Mouse (Mus musculus): ENCODE results near the gene Unc45b.
A peak's percentile ranks its signal among the peaks of the same experiment; 100 is the strongest.
"Not testable (repeated sequence)": the region's sequence is repeated elsewhere in the genome, so short reads cannot be mapped to it uniquely, and the experiment has no call there.

Gene Unc45b

DNA sequence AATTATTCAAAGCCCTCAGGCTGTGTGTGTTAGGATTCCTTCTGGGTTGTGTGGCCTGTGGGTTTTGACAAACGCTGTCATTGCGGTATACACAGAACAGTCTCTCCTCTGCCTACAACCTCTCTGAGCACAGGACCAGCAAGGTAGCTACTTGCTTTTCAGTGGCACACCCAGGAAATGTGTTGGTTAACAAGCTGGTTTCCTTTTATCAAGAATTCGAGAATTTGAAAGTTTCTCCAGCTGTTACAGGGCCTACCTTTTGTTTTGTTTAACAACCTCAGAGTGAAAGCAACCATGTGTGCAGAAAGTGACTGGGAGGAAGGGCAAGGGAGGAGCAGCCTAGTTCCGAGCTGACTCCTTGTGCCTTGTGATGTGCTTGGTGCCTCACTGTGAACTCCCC is 37.1 kb downstream of the Unc45b start:
- no peak for DNase-seq (ENCODE audit: low read depth)

DNA sequence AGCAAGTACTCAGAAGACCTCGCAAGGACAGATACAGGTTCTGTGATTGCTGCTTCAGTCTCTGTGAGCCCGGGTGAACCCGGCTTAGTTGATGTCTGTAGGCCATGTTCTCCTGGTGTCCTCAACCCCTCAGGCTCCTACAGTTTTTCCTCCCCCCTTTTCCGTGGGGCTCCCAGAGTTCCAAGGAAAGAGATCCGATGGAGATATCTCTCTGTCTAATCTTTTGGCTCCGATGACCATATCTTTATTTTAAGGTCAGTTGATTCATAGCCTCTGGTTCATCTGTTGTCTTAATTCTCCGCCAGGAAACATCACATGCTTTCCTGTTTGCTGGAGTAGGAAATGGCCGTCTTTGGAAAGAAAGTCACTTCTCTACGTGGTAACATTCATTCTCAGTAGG is 38.7 kb downstream of the Unc45b start:
- no peak for DNase-seq (ENCODE audit: low read depth)

DNA sequence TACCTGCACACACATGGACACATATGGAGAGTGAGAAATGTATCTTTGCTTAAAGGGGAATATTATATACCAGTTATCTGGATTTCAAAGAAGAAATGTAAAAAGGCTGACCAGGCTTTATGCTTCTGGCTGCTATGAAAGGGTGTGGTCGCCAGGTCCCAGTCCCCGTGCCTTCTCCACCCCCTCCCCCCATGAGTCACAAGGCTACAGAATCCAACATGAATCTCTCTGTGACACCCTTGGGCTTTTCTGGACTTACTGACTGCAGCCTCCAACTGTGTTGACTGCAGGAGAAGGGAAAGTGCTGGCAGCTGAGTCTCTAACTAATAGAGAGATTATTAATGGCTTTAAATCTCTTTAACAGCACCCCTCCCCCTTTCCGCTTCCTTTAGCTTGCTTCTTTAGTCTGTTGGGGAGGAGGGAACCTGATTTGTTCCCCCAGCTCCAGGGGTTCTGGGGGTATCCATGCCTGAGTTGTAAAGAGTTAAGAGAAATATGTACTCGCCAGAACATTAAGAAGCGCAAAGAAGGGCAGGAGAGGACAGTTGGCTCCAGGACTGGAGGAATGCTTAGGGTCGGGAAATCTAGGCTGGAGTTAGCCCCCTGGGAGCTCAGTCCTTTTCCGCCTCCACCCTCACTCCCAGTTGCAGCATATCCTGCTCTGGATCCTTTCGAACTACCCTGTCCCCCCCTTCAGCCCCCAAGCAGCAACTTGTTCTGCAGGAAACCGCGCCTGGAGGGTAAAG is 40.6 kb downstream of the Unc45b start, which contains the start of gene Slfn5:
Gene Slfn5, plus strand, starts transcription at position 614 of the 746 bp plus-strand sequence.
- DNase-seq (ENCODE audit: low read depth), result no peak

DNA sequence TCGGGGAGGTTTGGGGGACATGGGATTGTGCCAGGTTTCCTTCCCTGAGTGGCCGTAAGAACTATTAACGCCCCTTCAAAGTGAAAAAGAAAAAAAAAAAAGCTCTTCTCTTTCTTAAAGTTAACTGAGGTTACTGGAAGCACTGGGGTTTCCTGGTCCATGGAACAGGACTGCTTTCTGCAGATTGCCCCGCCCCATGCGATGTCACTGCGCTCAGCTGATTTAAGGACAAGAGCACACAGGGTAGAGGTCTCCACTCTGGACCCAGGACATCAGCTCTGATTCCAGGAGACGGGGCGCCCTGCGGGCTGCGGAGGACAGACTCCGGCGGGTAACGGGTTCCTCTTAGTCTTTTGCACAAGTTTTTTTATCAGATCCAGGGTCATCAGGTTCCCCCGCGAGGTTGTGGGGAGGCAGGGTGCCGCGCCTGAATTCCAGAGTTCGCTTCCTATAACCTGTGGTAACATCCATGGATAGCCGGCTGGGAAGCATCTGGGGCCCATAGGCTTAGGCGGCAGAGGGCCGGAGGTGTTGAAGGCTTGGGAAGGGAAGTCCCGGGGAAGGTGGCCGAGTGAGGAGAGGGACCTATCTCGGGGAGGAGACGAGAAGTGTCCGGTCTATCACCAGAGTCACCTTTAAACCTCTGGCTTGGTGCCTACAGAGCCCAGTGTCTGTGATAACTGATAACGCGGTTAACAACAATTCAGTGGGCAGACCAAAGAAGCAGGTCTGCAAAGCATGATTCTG is 41.7 kb downstream of the Unc45b start:
- DNase-seq (ENCODE audit: low read depth), result peak; percentile 71

DNA sequence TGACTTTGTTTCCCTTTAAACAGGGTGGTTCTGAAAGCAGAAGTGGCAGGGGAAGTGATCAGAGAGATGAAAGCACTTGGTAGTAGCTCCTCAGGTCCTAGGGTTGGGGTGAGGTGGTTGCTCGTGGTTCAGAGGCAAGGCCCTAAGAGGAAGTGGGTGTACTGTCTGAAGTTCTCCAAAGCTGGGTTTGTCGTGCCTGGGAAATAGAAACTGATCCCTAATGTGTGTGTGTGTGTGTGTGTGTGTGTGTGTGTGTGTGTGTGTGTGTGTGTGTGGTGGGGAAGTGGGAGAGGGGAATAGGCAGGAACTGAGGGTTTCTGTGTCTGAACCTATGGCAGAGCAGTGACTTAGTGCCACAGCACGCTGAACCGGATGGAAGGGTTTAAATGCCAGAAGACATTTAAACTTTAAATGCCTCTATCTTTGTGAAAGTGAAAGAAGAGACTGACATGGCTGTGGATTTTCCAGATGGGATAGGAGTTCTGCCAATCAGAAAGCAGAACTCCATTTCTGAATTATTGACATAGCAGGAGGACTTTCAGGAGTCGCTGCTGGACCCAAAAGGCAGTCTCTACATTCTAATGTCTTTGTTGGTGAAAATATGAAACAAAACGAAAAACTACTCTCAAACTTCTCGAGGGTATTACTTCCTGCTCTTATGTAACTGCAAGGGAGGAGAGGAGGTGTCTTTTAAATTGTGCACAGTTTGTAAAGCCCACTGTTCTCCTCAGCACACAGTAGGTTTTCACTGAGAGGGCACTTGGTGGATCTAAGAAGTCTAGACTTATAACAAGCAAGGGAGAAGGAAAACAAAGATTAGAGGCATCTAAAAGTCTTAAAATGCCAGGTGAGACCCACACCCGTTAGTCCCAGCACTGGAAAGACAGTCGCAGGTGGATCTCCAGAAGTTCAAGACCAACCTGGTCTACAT is 42.5 kb downstream of the Unc45b start:
- DNase-seq (ENCODE audit: low read depth), result peak; percentile 90

DNA sequence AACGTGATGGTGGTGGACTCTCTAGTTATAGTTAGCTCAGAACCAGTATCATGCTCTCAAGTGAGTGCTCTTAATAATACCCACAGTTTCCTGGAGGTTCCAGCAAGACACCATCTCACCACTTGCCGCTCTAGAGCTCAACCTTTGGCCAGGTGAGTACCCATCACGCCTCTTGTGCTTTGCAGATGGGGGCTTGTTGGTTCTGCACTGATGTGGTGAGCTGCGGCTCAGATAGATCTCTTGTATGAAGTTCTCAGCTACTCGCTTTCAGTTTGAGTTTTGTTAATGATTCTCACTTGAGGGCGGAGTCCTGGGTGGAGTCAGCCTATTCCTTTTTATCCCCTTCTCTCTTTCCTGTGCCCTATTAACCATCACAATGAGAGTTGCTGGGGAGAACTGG is 44.3 kb downstream of the Unc45b start:
- DNase-seq (ENCODE audit: low read depth), result no peak

DNA sequence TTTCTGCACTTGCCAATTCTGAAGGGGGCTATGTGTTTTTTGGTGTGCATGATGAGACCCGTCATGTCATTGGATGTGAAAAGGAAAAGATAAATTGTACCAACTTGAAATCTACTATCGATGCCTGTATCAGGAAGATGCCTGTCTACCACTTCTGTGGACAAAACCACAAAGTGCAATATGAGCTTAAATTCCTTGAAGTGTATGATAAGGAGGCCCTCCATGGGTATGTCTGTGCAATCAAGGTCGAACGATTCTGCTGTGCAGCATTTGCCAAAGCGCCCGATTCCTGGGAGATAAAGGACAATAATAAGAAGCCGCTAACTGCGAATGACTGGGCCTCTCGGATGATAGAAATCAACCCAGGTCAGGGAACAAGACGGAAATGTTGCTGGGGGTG is 46.6 kb downstream of the Unc45b start:
- DNase-seq (ENCODE audit: low read depth), result peak; percentile 45

DNA sequence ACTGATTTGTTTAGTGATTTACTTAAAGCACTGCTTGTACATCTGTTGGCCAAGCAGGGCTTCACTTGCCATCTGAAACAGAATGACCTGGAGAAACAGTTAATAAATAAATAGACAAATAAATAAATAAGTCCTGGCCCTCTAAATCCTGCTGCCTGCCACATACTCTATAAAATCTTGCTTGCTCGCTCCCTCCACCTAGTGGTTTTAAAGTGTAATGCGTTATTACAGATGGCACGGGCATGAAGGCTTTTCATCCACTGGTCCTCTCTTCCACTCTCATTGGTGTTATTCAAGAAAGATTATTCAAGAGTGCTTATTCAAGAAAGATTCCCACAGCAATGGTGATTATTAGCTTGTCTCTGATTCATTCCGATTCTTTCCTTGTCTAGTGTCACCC is 49.3 kb downstream of the Unc45b start:
- peak; percentile 70 for DNase-seq (ENCODE audit: low read depth)

DNA sequence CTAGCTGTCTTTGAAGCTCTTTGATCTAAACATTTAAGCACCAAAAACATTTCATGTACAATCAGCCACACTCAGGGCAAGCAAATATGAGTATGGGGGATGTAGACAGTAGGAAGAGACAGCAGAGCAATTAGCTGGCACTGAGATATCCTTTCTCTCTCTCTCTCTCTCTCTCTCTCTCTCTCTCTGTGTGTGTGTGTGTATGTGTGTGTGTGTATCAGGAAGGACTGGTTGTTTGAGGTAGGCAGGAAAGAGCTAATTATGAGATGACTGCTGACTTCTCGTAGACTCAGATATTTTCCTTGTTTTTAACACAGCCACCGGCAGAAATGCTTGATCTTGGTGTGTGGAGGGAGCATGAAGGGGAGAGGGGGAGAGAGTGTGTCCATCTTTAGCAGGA is 51.4 kb downstream of the Unc45b start:
- no peak for DNase-seq (ENCODE audit: low read depth)

DNA sequence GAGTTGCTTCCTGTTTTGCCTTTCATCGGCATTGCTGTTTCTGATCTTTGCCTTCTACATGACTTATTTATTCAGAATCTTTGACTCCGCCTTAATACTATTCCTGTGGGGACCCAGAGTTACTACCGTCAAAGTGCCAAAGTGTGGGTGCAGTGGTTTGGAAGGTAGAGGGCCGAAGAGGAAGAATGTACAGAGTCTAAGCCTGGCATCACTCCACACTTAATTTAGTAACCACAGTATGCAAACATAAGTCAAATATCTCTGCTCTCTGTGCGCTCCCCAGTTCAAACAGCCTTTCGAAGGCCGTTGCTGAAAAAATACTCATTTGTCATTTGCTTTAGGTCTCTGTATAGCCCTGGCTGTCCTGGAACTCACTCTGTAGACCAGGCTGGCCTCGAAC is 51.9 kb downstream of the Unc45b start:
- DNase-seq (ENCODE audit: low read depth), result no peak

DNA sequence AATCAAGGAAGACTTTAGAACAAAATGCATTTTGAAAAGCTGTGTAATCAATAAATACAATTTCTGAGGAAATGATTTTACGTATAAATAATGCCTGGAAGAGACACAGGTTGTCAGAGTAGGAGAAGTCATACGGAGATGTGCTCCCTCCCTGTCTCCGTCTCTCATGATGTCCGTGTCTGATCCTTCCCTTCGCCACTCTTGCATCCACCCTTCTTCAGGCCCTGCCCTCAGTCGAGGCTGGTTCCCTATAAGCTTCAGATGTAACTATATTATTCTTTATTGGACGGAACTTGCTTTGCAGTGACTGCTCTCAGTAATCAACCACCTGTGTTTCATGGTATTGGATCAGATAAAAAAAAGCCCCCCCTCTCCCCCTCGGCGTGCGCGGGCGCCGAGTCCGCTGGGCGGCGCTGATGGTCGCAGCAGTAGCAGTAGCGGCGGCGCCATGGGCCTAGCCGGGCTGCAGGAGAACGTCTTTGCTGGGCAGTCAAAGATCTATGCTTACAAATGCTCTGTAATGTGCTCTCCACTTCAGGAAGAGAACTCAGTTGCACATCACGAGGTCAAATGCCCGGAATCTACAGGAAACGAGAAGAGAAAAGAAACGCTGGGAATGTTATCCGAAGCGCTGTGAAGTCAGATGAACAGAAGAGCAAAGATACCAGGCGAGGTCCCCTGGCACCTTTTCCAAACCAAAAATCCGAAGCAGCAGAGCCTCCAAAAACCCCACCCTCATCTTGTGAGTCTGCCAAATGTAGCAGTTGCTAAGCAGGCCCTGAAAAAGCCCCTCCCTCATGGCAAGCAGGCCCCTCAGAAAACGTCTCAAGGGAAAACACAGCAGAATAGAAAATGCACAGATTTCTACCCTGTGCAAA is 60.6 kb downstream of the Unc45b start:
- no peak for DNase-seq (ENCODE audit: low read depth)

DNA sequence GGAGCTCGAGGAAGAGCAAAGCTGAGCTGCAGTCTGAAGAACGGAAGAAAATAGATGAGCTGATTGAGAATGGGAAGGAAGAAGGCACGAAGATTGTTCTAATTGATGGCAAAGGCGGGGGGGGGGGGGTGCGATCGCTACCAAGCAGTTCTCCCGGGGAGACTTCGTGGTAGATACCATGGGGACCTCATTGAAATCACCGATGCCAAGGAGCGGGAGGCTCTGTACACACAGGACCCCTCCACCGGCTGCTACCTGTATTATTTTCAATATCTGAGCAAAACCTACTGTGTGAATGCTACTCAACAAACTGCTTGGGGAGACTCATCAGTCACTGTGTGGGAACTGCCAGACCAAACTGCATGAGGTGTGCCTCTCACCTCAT is 61.2 kb downstream of the Unc45b start:
- no peak for DNase-seq (ENCODE audit: low read depth)

DNA sequence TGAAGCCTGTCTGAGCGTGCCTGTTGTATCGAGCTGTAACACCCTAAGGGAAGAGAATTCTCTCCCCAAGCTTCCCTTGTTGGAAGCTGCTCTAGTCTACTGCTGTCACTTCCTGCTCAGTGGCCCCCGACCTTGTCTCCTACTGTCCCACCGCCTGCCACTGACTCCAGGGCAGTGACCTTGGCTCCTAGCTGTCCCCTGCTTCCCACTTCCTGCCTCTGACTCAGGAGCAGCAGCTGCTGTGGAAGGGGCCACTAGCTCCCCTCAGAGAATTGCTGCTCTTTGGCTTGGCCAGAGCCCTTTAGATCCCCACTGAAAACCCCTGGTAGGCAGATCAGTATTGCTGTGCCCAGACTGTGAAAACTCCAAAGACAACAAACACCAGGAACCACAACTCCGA is 63.6 kb downstream of the Unc45b start:
- DNase-seq (ENCODE audit: low read depth), result peak; percentile 56

DNA sequence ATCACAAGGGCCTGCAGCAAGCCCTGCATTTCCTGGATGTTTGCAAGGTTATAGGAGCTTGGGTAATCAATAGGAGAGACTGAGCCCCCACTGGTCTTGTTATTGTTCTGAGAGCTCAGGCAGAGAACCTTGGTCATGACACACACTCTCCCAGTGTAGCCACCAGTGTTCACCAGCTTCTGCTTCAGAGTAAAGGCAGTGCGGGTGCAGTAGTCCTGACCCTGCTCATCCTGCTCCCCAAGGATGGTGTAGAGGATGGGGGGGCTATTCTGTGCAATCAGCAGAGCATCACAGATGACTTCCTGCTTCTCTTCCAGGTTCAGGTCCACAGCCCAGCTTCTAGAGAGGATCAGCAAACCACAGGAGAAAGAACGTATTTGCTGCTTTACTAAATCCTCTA is 72.1 kb downstream of the Unc45b start:
- not testable (repeated sequence) for DNase-seq (ENCODE audit: low read depth)

DNA sequence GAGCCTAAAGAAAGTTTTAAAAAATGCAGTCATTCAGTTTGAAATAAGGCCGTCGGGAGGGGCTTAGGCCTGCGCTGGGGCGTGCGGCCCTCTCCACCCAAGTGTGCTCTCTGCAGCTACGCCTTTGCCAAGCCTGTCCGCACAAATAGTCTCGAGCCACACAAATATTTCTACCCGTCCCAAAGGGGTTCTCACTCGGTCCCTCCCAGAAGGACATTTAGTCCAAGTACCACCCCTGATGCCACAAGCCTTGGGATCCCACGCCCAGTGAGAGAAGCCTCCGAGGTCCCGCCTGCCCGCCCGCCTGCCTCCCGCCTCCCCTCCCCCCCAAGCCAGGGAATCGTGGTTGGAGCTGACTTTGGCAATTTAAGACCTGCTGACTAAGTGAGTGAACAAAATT is 72.8 kb downstream of the Unc45b start:
- no peak for DNase-seq (ENCODE audit: low read depth)

DNA sequence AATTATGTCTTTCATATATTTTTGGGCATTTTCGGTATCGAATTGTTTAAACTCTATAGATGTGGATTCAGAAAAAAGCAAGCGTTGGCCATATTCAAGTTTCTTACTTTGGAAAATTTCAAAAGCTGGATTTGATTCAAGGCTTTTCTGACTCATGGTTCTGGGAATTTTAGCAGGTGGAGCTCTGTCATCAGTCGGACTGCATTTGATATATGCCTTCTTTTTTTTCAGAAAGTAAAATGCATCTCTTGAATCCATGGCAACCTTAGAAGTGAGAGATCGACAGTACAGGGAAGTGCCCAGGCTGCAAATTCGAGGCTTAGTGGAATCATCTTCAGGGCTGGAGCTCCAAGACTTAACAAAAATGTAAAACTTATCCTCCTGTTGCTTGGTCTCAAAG is 77.3 kb downstream of the Unc45b start:
- DNase-seq (ENCODE audit: low read depth), result no peak

DNA sequence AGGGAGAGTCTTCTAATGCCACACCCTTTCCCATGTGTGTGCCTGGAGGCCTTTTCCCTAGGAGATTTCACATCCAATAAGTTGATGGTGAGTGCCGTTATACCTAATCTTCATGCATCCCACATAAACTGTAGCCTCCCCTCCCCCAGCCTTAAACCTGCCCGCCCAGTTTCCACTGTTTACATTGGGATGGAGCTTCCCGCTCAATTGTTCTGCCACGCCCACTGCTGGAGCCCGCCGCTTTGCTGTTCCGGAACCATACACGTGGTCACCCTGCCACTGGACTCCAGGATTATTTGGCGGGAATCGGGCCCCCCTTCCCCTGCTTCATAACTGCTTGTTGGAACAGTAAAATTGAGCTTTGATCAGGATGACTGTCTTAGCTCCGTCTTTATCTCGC is 79.0 kb downstream of the Unc45b start:
- no peak for DNase-seq (ENCODE audit: low read depth)

DNA sequence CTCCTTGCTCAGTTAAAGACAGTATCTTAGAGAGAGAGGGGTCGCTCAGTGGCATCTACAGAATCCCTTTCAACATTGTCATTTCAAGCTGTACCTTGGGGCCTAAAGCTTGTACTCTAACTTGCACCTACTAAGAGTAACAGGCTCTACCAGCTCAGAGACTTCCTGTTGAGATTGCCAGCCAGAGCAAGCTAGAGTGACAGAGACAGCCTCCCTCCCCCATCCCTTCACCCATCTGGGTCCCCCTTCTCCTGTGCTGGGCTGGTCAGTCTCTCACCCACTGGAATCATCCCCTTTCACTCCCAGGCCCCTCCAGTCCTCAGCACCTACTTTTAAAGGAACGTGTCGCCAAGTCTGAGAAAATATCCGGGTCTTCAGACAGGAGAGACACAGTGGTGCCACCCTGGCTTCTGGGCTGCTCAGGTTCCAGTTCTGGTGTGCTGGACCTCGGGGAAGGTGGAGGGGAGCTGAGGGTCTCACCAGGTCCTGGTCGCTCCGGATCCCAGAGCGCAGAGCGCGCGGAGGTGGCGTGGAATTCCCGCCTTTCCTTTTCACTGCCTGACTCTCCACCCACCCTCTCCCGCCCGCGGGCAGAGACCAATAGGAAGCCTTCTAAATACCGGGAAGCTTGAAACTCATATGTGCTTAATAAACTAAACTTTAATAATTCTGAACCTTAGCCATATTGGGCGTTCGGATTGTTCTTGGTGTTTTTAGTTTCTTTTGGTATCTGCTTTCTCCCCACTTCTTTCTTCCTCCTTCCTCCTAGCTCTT is 80.4 kb downstream of the Unc45b start:
- DNase-seq (ENCODE audit: low read depth), result peak; percentile 62

DNA sequence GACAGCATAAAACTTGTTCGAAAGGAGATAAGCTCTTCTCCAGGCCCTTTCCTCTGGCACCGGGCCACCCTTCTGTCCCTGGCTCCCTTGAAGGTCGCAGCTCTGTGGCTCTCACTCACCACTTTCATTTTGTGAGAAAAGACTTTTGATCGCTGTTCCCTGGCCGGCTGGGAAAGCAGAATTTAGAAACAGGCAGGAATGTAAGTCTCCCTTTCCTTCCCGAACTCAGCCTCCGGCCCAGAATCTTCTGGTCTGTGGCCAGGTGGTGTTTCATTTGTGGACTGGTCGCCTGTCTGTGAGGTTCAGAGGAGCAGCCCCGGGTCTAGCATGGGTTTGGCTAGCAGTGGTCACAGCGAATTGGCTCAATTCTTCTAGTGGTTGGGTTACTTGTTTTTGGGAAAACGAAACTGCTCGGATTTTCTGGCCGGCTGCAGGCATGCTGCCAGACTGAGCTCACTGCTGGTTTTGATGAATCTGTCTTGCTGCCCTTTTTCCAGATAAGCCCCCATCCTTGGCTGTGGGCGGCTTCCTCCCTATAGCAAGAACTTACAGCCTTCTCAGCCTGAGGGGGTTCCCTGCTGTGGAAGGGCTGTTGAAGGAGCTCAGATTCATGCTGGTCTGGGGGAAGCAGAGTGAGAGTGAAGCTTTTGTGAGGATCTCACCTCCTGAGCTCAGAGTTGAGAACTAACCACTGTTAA is 81.3 kb downstream of the Unc45b start, which contains the start of gene Slfn9:
Gene Slfn9, minus strand, starts transcription at position 362 of the 698 bp plus-strand sequence.
- peak; percentile 79 for DNase-seq (ENCODE audit: low read depth)
